Mouse (Mus musculus) retina, postnatal 1 day (tissue): ENCODE data around the gene Gpd1.
"Not testable (repeated sequence)": the region's sequence is repeated elsewhere in the genome, so short reads cannot be mapped to it uniquely, and the experiment has no call there.

Source experiments
- DNase-seq: peaks from one replicate; pipeline ENCODE4 v3.0.0-alpha.2; 2012

The Gpd1 gene

DNA sequence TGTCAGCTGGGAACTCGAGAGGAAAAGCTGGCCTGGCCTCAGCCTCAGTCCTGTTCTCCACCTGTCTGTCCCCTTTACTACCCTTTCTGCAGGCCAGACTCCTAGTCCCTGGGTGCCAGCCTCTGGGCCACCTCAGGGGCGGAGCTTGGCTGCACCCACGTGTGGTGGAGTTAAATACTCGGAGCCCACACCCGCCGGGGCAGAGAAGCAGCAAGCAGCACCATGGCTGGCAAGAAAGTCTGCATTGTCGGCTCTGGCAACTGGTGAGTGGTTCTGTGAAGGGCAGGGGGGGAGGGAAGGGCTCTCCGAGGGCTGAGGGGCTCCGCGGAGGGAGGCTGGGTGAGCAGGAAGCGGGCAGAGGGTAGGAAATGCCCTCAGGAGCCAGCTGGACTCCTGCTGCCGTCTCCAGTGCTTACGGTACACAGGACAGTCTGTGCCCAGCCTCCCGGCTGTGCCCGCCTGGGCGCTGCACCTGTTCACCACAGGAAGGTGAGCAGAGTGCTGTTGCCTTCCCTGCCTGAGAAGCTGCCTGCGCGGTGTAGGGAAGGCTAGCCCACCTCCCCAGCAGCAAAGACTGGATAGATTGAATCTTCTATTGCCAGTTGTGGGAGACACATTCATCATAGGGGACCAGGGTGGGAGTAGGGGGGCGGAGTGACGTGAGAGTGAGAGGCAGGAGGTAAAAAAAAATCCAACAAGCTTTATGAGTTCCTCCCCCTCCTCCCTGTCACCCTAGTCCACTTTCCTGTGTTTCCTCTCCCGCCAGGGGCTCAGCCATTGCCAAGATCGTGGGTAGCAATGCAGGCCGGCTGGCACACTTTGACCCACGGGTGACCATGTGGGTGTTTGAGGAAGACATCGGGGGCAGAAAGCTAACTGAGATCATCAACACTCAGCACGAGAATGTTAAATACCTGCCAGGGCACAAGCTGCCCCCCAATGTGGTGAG is at the start of gene Gpd1:
Gene Gpd1, plus strand, starts transcription at position 130 of the 949 bp plus-strand sequence.
- peak; percentile 50 for DNase-seq

- DNase-seq: no peak
Observed at GRCm38 (mm10) chr15:99667544-99667943, 49.8 kb upstream of the Gpd1 start.

DNA sequence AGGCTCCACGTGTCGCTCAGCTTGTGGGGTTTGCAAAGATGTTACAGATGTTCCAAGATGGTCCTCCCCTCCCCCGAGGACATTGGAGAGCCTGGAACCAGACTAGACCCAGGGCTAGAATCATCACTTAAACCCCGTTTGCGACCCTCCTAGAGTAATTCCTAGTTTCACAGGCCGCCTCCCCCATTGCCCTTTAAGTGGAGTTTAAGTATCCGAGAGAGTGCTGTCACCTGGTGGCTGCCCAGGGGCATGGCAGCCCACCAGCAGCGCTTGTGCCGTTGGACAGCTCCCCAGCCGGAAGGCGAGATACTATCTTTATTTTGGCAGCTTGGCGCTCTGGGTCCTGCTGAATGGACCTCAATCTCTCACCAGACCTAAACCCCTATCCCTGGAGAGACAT is 48.4 kb upstream of the Gpd1 start:
- DNase-seq: peak; percentile 82

GRCm38 (mm10) chr15:99669392-99669791 is 47.9 kb upstream of the Gpd1 start:
- peak; percentile 91 for DNase-seq

DNA sequence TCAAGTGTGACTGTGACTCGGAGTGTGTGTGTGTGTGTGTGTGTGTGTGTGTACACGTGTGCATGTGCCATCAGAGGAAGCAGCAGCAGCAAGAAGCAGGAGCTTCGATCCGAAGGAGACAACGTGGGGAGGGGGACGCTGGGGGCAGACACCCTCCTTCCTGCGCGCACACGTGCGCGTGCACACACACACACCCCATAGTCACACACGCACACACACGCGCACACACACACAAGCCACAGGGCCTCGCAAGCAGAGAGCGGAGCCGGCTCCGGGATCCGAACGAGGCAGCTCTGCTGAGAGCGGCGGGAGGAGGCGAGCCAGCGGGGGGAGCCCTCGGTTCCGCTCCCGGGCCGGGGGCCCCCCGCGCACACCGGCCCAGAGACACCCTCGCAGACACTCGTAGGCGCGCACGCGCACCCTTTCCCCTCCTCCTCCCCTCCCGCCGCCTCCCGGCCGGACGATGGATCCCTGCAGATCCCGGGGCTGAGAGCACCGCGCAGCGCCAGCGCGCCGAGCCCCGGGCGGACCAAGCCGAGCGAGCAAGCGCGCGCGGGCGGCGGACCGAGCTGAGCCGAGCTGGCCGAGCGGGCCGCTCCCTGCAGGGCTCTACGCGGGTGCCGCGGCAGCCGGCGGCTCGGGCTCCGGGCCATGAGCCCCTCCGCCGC is 47.0 kb upstream of the Gpd1 start, which contains the start of gene Asic1:
Gene Asic1, plus strand, starts transcription at position 215 of the 668 bp plus-strand sequence.
- DNase-seq: peak; percentile 82

DNA sequence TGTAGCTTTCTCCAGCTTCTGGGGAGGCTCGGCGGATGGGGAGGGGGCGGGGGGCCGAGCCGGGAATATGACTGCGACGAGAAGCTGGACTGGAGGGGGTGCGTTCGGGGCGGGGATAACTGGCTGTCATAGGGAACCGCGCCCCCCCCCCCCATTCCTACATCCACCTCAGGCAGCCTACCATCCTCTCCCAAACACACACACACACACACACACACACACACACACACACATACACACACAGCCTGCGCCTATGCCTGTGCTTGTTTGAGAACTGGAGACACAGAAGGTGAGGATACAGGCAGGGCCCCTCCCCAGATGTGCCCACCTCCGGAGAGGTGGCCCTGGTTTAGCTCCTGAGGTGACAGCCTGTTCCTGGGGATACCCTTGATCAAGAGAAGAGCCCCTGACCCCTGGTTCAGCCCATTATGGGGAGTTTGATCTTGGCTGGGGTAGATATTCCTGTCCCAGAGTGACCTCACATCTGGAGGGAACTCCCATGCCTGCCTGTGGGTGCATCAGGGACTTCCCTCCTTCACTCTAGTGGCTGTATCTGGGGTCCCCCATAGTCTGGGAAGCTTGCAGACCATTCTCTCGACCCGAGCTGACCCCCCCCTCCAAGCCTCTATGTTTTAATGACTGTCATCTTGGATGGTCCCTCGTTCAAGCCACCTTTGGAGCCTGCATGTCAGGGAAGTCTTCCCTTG is 46.2 kb upstream of the Gpd1 start:
- DNase-seq: no peak

DNA sequence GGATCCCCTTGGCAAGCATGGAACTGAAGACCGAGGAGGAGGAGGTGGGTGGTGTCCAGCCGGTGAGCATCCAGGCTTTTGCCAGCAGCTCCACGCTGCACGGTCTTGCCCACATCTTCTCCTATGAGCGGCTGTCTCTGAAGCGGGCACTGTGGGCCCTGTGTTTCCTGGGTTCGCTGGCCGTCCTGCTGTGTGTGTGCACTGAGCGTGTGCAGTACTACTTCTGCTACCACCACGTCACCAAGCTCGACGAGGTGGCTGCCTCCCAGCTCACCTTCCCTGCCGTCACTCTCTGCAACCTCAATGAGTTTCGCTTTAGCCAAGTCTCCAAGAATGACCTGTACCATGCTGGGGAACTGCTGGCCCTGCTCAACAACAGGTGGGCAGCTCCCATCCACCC is 45.5 kb upstream of the Gpd1 start:
- no peak for DNase-seq

DNA sequence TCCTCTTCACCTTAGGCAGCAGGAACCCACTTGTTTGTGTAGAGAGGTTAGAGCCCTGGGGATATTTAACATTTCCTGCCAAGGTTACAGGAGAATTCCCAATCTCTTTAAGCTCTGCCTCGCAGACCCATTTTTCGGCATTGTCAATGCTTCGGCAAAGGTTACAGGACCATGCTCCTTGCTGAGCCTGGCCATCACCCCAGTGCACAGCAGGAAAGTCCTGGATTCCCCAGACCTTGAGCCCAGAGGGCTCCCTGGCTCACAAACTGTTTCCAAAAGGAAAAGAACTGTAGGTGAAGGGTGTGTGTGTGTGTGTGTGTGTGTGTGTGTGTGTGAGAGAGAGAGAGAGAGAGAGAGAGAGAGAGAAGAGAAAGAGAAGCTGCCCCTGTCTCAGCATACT is 42.4 kb upstream of the Gpd1 start:
- no peak for DNase-seq

GRCm38 (mm10) chr15:99677089-99677488 is 40.2 kb upstream of the Gpd1 start:
- DNase-seq: no peak

DNA sequence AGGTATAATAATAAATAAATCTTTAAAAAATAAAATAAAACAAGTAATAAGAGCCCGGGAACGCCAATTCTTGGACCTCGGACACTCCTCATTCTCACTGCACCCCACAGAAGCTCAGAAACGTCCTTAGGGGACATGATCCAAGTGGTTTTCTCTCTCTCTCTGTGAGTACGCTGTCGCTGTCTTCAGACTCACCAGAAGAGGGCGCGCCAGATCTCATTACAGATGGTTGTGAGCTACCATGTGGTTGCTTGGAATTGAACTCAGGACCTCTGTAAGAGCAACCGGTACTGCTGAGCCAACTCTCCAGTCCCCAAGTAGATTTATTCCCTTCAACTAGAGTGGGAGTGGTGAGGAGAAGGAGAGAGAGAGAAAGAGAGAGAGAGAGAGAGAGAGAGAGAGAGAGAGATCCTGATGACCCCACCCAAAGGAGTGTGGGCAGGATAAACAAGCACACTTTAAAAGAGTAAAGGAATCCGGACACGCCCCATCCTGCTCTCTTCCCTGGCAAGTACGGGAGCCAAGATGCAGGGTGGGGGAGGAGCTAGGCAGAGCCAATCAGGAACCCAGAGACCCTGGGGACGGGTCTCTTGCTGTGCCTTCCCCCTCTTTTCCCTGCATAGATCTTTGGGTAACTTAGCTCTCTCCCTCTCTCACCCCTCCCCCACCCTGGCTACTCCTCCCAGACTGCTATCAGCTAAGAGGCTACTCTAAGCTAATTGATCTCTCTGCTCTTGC is 39.1 kb upstream of the Gpd1 start:
- peak; percentile 54 for DNase-seq

- DNase-seq: no peak
Observed at GRCm38 (mm10) chr15:99679008-99679407, 38.3 kb upstream of the Gpd1 start.

DNA sequence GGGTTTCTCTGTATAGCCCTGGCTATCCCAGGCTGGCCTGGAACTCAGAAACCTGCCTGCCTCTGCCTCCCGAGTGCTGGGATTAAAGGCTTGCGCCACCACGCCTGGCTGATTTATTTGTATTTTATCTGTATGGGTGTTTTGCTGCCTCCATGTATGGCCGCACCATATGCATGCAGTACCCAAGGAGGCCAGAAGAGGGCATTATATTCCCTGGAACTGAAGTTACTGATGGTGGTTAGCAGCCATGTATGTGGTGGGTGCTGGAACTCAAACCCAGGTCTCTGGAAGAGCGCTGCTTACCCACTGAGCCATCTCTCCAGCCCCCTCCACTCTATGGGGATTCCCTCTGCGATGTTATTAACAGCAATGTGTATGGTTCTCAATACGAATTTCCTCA is 34.4 kb upstream of the Gpd1 start:
- DNase-seq: no peak

- no peak for DNase-seq
Observed at GRCm38 (mm10) chr15:99684156-99684555, 33.2 kb upstream of the Gpd1 start.

GRCm38 (mm10) chr15:99688712-99689111 is 28.6 kb upstream of the Gpd1 start:
- peak; percentile 86 for DNase-seq

DNA sequence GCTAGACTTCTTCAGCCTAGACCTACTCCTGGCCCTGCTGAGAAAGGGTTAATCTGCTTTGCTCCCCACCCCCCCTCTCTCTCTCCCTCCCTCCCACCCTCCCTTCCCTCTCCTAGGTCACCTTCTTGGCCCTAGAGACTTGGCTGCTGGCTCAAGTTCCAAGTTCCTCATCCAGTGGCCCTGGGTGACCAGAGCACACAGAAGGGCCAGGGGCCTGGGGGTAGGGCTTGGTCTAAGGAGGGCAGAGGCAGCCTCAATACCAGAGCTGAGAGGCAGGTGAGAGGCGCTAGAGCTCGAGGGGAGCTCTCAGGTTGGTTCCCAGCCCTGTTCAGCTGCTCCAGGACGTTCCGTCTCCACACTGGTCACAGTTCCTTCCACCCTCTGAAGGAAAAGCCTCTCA is 26.4 kb upstream of the Gpd1 start:
- no peak for DNase-seq

- DNase-seq: no peak
Observed at GRCm38 (mm10) chr15:99691976-99692375, 25.3 kb upstream of the Gpd1 start.

DNA sequence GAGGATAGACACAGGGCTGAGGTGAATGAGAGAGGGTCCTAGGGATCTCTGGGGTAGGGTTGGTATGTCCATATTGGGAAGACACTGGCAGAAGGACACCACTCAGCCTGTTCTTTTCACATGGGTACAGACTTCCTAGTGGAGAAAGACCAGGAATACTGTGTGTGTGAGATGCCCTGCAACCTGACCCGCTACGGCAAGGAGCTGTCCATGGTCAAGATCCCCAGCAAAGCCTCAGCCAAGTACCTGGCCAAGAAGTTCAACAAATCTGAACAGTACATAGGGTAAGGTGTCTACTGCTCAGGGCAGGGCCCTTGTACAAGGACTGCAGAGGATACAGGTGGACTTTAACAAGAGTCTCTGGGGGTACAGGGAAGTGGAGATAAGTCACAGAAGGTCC is 20.0 kb upstream of the Gpd1 start:
- no peak for DNase-seq

DNA sequence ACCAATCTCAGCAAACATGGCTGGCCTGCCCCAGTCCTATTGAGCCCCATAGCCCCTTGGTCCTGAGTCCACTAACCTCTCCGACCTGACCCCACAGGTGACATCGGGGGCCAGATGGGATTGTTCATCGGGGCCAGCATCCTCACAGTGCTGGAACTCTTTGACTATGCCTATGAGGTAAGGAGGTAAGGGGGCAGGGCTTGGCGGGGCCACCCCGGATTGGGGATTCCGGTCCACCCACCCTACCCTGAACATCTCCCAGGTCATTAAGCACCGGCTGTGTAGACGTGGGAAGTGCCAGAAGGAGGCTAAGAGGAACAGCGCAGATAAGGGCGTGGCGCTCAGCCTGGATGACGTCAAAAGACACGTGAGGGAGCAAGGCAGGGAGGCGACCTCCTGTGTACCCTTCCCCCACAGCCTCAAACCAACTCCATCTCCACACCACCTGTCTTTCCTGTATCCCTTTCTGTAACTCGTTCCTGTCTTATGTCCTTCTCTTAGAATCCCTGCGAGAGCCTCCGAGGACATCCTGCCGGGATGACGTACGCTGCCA is 18.7 kb upstream of the Gpd1 start:
- no peak for DNase-seq

DNA sequence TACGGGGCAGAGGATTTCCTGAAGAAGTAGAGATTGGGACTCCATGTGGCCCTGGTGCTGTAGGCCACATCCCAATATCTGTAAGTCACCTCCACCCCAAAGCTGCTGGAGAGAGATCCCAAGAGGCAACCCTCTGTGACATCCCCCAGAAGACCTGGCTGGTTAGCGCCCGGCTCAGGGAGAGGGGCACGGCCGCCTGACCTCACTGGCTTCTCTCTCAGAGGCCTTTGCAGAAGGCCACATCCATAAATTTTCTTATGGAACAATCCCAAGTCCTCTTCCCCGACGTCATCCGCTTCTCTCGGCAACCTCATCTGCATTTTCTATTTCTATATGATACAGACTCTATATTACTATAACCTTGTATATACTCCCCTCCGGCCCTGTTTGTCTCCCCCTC is 17.6 kb upstream of the Gpd1 start:
- DNase-seq: no peak

DNA sequence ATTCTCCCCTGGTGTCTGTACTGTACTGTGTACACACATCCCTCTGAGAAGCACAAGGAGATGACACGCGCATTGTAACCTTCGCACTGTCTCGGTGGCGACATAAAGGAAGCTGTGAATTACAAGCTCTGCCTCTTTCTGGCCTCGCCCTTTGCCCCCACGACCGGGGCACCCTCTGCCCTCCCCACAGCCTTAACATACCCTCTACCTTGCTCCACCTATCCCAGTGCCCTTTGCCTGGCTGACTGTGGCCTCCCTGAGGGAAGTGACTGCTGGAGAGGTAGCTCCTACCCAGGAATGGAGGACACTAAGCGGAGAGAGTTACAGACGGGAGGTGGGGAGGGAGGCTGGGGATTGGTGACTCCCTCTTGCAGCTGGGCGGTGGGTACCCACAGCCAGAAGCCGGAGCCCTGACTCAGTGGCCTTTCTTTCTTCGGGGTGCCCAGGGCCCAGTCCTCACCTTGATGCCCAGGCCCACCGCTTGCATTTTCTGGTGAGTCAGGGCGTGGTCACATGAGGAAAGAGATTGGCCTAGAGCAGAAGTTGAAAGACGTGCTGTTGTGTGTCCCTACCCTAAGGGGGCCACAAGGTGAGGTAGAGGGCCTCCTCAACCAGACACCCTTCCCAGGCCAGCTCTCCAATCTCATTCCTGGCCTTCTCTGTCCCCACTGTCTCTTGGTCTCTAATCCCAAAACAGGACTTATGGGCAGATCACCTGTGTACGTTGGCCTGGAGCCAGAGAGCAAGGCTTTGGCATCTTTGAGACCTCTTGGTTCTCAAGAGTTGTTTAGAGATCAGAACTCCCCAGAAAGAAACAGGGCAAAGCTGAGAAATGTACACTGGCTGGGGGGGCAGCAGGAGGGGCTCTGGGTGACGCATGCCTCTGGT is 16.9 kb upstream of the Gpd1 start:
- DNase-seq: no peak

DNA sequence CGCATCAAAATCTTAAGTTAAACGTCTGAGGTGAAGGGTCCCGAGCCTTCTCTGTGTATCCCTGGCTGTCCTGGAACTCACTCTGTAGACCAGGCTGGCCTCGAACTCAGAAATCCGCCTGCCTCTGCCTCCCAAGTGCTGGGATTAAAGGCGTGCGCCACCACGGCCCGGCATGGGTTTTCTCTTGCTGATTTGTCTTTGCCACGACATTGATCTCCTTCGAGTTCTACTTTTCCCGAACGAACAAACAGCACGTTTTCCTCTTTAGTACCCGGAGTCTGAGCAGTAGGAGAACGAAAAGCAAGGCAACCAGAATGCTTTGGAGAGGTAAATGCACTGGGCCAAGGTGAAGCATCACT is 15.7 kb upstream of the Gpd1 start:
- not testable (repeated sequence) for DNase-seq
